Mouse (Mus musculus) embryo, embryonic 10 days (tissue): ENCODE results near the gene Shisa6.

Experiments
- DNase-seq: peaks from one replicate; pipeline ENCODE4 v3.0.0-alpha.2; 2015; ENCODE audit warnings: low spot score

Gene Shisa6

DNA sequence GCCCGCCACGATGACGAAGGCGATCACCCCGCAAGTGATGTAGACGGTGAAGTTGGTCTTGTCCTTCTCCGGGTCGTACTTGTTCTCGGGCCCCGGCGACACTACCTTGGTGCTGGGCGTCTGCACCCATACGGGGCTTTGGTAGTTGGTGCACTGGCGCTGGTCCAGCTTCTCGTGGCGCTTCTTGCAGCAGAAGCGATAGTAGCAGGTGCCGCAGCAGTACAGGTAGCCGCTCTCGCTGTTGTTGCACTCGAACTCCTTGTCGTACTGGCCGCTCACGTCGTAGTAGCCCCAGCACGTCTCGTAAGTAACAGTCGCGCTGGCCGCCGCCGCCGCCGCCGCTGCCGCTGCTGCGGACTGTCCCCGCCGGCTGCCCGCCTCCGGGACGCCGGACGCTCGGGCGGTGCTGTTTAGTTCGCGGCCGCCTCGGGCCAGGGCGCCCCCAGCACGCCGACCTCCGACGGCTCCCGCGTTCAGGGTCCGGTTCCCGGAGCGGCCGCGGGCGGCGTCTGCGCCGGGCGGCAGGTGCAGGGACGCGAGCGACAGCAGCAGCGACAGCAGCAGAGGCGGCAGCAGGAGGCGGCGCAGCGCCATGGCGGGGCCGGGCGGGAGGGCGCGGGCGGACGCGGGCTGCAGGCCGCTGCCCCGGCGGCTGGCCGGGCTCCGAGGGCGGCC, at the start of gene Shisa6:
Gene Shisa6, minus strand, starts transcription at position 594 of the 675 bp plus-strand sequence.
- peak; percentile 28 for DNase-seq

GRCm38 (mm10) chr11:66573888-66574287, 48.1 kb upstream of the Shisa6 start:
- no peak for DNase-seq

DNA sequence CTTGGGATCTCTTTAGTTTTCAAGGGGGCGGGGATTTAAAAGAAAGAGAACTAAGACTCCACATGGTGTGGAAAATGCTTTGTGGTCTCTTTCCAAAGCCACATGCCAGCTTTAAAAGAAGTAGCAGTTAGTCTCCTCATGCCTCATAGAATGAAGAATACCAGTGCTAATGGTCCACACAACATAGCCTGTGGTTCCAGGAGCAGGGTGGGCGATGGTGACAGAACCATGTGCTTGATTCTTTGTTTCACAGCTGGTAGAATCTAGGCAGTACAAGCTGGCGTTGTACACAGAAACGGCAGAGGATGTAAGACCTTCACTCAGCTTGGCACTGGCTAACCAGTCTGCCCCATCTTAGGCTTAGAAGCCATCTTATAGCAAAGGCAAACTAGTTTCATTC, 43.3 kb upstream of the Shisa6 start:
- DNase-seq: no peak

- no peak for DNase-seq
Measured at GRCm38 (mm10) chr11:66568386-66568791, 42.6 kb upstream of the Shisa6 start.

GRCm38 (mm10) chr11:66567382-66567781, 41.6 kb upstream of the Shisa6 start:
- DNase-seq: no peak

DNA sequence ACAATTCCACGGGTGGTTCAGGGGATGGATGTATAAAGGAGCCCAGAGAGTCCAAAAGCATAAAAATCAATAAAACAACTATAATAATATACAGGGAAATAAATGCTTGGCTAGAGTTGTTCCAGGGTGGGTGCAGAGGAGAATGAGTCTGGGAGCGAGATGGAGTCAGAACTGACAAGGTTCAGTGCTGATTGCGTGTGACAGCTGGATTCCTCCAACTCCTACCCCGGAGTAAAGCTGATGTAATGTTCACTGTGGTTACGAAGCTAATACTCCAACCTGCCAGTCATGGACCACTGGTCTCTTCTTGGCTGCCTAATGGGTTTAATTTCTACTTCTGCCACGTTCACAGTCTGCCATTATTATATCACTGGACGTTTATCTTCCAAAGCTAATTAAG, 36.5 kb upstream of the Shisa6 start:
- DNase-seq: no peak

GRCm38 (mm10) chr11:66537820-66538219, 12.1 kb upstream of the Shisa6 start:
- no peak for DNase-seq

DNA sequence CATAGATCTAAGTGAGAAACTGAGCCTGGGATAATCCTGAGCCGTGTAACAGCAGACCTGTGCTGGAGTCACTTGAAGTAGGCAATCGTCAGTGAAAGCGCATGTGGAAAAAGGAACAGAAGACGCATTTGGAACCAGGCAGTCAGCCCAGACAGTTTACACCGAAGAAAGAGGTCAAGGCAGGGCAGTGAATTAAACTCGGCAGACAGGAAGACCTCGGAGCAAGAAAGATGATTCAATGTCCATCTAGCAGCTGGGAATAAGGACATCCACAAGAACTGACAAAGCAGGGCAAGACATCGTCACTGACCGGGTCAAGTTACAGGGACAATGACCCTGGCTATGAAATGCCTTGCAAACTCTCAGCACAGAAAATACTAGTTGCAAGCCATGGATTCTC, 10.1 kb upstream of the Shisa6 start:
- DNase-seq: no peak

DNA sequence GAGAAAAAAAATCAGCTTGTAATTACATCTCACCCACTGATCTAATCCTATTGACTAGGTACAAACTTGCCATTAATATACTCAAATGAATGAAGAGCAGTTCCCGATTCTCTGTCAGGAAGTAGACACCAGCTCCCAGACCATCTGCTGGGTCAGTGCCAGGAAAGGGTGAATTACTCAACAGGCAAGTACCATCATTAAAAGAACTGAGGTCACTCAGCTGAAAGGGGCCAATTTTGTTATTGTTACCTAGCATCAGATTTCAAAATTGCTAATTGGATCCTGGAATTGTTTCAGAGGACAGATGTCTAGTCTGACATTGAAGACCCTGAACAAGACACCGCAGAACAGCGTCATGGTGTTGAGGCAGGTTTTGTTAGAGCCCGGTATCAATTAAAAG, 9.4 kb upstream of the Shisa6 start:
- no peak for DNase-seq

DNA sequence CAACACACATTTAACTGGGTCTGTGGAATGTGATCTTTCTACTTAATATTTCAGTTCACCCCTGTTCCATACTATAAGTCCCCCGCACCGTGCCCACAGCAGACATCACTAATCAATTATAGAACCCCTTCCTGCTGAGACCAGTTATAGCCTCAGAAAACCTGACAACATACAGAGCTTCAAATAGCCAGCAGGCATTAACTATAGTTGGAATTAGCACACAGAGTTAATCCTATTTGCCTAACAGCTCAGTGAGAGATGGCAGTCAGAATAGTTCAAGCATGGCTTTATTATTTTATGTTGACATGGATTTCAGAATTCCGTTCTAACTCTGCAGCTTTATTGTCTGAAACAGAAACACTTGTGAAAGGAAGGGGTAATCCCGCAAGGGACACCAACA, 8.5 kb upstream of the Shisa6 start:
- no peak for DNase-seq

GRCm38 (mm10) chr11:66528146-66528545, 2.4 kb upstream of the Shisa6 start:
- DNase-seq: no peak

DNA sequence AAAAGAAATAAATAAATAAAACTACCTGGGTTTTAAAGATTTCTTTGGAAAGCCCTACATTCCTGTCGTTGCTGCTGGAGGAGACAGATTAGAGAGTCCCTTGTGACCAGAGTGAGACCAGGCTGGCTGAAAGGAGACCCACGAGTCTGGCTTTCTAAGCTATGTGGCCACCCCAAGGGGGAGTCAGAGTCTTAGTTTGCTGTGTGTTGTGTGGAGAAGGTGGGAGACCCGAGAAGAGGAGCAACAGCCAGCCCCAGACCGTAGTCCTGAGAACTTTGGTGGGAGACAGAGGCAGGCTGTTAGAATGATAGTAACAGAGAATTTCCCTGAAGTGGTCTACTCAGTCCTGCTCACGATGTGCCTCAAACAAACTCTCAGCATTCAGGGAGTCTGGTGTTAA, 1.6 kb upstream of the Shisa6 start:
- peak; percentile 67 for DNase-seq

DNA sequence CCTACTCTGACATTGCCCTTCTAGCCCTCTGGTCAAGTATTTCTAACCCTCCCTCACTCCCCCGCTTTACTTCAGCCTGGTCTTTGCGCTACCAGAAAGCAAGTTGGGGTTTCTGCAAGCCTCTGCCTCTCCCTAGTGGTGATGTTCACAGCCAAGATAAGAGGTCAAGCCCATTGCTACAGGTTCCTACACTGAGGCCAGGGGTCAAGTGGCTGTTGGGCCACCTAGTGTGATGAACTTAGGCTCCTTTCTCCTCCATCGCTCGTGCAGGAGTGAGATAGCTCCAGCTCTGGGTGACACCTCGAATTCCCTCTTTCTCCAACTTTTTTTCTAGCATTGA, 1.2 kb upstream of the Shisa6 start:
- peak; percentile 44 for DNase-seq

DNA sequence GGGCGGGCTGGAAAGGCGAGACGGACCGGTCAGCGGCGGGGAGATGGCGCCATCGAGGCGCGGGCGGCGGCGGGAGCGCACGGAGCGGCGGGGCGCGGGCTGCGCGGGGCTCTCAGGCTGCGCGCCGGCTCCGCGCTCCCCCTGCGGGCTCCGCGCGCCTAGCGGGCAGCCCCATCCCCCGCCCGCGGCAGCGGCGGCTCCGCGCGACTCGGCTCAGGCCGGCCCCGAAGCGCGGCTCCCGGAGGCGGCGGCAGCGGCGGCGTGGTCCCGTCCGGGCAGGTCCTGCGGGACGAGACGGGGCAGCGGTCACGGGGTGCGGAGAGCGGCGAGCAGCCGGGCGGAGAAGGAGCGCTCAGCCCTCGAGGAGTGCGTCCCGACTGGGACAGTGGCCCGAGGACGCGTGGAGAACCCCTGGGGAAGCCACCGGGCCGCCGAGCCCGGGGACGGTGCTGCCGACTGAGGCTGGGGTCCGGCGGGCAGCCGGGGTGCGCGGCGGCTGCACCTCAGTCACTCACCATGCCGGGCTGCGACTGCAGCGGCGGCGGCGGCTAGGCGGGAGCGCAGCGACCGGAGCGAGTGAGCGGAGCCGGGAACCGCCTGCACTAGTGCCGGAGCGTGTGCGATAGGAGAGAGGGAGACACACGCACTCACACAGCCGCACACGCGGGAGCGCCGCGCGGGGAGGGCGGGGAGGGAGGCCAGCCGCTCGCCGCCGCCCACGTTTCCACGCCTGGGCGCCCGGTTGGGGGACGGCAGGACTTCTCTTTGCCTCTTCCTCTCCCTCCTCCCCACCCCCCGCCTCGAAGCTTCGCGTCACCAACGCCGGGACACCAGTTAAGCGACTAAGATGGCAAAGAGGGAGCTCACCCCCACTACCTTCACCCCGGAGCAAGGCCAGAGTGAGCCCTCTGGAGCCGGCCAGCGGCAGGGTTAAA, 549 bp upstream of the Shisa6 start:
- peak; percentile 36 for DNase-seq

GRCm38 (mm10) chr11:66524251-66524650, 1.5 kb downstream of the Shisa6 start:
- no peak for DNase-seq

DNA sequence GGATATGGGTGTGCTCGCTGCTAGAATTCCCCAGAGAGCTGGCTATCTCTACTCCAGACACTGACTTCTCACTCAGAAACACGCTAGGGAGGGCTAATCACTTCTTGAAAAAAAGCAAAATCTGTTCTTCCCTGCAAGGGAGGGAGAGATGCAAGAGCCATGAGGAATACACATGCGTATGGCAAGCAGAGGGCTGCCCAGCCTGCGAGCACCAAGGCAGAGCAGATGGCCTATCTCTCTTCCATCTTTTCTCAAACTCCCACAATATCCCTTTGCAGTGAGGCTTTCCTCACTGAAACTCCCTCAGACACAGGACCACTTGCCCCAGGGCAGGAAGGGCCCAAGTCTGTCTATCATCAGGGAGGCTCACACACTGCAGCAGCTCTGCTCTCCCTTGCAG, 3.4 kb downstream of the Shisa6 start:
- DNase-seq: no peak

DNA sequence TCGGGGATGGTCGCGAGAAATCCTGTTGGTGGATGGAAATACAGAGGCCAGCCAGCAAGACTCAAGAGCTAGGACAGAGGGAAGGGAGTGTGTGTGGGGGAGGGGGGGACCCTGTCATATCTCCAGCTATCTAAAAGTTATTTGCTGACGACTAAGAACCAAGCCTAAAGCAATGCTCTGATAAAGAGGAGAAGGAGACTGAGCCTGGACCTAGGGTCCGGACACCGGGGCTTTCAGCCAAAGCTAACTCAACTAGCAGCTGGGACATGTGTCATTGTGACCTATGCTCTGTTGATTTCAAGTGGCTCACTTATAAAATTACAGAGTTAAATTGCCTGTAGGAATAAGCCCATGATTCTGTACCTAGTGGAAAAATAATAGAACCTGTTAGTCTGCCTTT, 6.4 kb downstream of the Shisa6 start:
- no peak for DNase-seq

- no peak for DNase-seq
Measured at GRCm38 (mm10) chr11:66514346-66514745, 11.4 kb downstream of the Shisa6 start.

GRCm38 (mm10) chr11:66500951-66501350, 24.8 kb downstream of the Shisa6 start:
- DNase-seq: no peak

DNA sequence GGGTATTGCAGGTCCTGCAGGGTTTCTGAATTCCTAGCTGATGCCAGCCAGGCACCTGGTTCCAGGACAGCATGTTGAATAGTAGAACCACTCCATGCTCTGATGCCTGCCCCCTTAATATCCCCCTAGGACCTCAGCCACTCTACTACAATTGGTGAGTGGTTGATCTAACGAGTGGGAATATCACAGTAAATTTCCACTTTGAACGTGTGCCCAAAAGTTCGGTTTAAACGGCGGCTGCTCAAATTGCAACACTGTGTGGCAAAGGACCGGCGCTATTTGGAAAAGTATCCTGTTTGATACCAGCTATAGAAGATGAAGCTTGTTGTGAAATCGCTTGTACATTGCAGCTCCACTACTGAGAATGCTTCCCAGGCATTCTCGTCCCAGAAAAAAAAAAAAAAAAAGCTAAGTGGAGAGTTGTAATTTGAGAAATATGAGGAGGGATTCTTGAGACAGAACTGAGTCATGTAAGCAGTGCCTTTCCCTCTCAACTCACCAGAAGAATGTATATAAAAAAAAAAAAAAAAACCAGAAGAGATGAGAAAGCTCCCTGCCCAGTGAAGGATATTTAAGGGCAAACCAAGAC, 26.8 kb downstream of the Shisa6 start:
- DNase-seq: no peak

DNA sequence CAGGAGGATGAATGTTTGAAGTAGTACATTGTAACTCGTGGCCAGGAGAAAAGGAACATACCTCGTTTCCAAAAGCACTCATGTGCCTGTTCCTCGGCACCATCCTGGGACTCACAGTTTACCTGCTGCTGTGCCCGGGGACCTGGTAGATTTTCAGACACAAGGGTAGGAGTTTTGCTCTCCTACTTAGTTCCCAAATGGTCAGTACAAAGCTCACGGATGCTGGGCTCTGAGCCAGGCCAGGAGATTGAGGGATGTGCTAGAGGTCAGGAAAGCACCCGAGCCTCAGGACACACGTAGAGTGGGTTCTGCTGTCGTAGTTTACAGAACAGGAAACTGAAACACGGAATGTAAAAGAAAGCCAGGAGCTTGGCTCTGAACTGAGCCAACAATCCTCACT, 29.5 kb downstream of the Shisa6 start:
- DNase-seq: no peak

GRCm38 (mm10) chr11:66494391-66494790, 31.4 kb downstream of the Shisa6 start:
- DNase-seq: no peak

- DNase-seq: no peak
Measured at GRCm38 (mm10) chr11:66487765-66488164, 38.0 kb downstream of the Shisa6 start.
